Mouse (Mus musculus) heart, embryonic 14.5 days (tissue): ENCODE results near the gene Ttc21a. TPM values are rescaled to one million over a fixed set of nuclear protein-coding genes. Genes with fewer than 3 reads are reported as not detected.

Experiments used
- ATAC-seq: fragments of 200-750 bp; cut with Nextera tagmentation; 2 replicates; pipeline ENCODE4 v1.8.0; 2017; ENCODE audit warnings: low read depth, moderate TSS enrichment; ENCODE audit not compliant: insufficient number of reproducible peaks, insufficient read depth, low FRiP score
- H3K27ac ChIP-seq, 2 experiments: fragments of 200-500 bp in 1 of 2; fragments of 300-500 bp in 1 of 2; sonication (generic) in 1 of 2; replicated peaks in 1 of 2; 2 replicates each; pipeline ENCODE4 v1.5.1; 2012 to 2014; ENCODE audit warnings: low read depth in 2 of 2, low read length in 2 of 2, control low read depth in 1 of 2, mild to moderate bottlenecking in 1 of 2, mixed read lengths in 1 of 2; ENCODE audit not compliant: control insufficient read depth in 1 of 2, insufficient read depth in 1 of 2
- H3K27me3 ChIP-seq: fragments of 300-500 bp; sonication (generic); 2 replicates; pipeline ENCODE4 v1.6.1; 2014; ENCODE audit warnings: mild to moderate bottlenecking, low read length, control low read depth; ENCODE audit not compliant: control insufficient read depth, insufficient read depth
- H3K36me3 ChIP-seq: fragments of 300-500 bp; sonication (generic); 2 replicates; pipeline ENCODE4 v1.6.1; 2014; ENCODE audit warnings: mild to moderate bottlenecking, control low read depth, low read length, mixed read lengths; ENCODE audit not compliant: control insufficient read depth, insufficient read depth
- H3K4me1 ChIP-seq, 2 experiments: fragments of 200-500 bp in 1 of 2; fragments of 300-500 bp in 1 of 2; sonication (generic) in 1 of 2; 2 replicates each; pipeline ENCODE4 v1.6.1; 2012 to 2014; ENCODE audit warnings: low read length in 2 of 2, control low read depth in 1 of 2, mixed read lengths in 1 of 2; ENCODE audit not compliant: control insufficient read depth in 2 of 2, insufficient read depth in 2 of 2
- H3K4me2 ChIP-seq: fragments of 300-500 bp; sonication (generic); 2 replicates; pipeline ENCODE4 v1.6.1; 2014; ENCODE audit warnings: mild to moderate bottlenecking, low read length
- H3K4me3 ChIP-seq, 2 experiments: fragments of 200-500 bp in 1 of 2; fragments of 300-500 bp in 1 of 2; sonication (generic) in 1 of 2; 2 replicates each; pipeline ENCODE4 v1.5.1; 2012 to 2014; ENCODE audit warnings: low read length in 2 of 2, mild to moderate bottlenecking in 2 of 2, control low read depth in 1 of 2, low read depth in 1 of 2, moderate library complexity in 1 of 2; ENCODE audit not compliant: control insufficient read depth in 1 of 2, insufficient read depth in 1 of 2
- H3K9ac ChIP-seq: fragments of 300-500 bp; sonication (generic); 2 replicates; pipeline ENCODE4 v1.6.1; 2014; ENCODE audit warnings: mild to moderate bottlenecking, low read length
- H3K9me3 ChIP-seq: fragments of 300-500 bp; sonication (generic); 2 replicates; pipeline ENCODE4 v1.6.1; 2016; ENCODE audit warnings: low read length, control low read depth; ENCODE audit not compliant: control insufficient read depth
- WGBS: fragments of 180-500 bp; shearing (Covaris S2); extraction: QIAGEN DNeasy Blood & Tissue Kit; methylation state at CpG from one replicate; pipeline ENCODE4 v1.1.7; 2014; 5-methylcytosine and 5-hydroxymethylcytosine counted together
- polyA plus RNA-seq: library from polyadenylated mRNA; unstranded; fragments of >200 nt; fragmentation: Nextera tagmentation; extraction: Ambion mirVana; gene quantifications from 2 replicates; pipeline ENCODE4 v1.2.1, GENCODE M21; 2014

The Ttc21a gene
- polyA plus RNA-seq, 1 experiment from 2014 or later: 0.49 TPM

GRCm38 (mm10) chr9:119962987-119963667, 25.7 kb downstream of the Ttc21a start:
- Histone ChIP-seq H3K4me3 (peak overlapping the region; percentile 15 to 30), H3K4me1 (peaks cover 10 to 19% of the 10 kb centered on the region in 2 experiments; a peak in 3 of 4 replicates), H3K4me2 (peak overlapping the region; percentile 55), H3K9ac (peak overlapping the region; percentile 63), H3K9me3 (no peaks in the 10 kb centered on the region), H3K27me3 (no peaks in the 10 kb centered on the region), H3K27ac (peak overlapping the region; percentile 26 to 76; a peak in 2 of 4 replicates), H3K36me3 (no peaks in the 10 kb centered on the region)
- peak; percentile 61; the same call in 1 of the 2 replicates for ATAC-seq
- 5% methylated on average over 21 of the region's 21 CpGs for whole genome bisulfite sequencing

GRCm38 (mm10) chr9:119964206-119964605, 26.8 kb downstream of the Ttc21a start:
- WGBS: 42% methylated on average over 3 of the region's 3 CpGs
- Histone ChIP-seq H3K4me2 (peak overlapping the region; percentile 27; the same call in 1 of the 2 replicates), H3K27ac (peak overlapping the region; percentile 62 to 76), H3K36me3 (no peaks in the 10 kb centered on the region), H3K4me3 (0 out of 4 replicates have a peak overlapping the region, but pooled peaks of 1 of the 2 experiments have one; percentile 6), H3K9me3 (no peaks in the 10 kb centered on the region), H3K4me1 (peaks cover 10 to 24% of the 10 kb centered on the region in 2 experiments; a peak in 3 of 4 replicates), H3K9ac (no peak overlapping the region), H3K27me3 (no peaks in the 10 kb centered on the region)
- ATAC-seq: 0 out of 2 replicates have a peak, but pooled peaks have one; percentile 25

GRCm38 (mm10) chr9:119965186-119965585, 27.8 kb downstream of the Ttc21a start:
- H3K27me3 ChIP-seq: no peaks in the 10 kb centered on the region
- H3K36me3 ChIP-seq: no peaks in the 10 kb centered on the region
- H3K4me3 ChIP-seq: no peak overlapping the region
- H3K9me3 ChIP-seq: no peaks in the 10 kb centered on the region
- H3K4me2 ChIP-seq: no peak overlapping the region
- no peak overlapping the region for H3K9ac ChIP-seq
- WGBS: 70% methylated on average over 3 of the region's 3 CpGs
- no peak overlapping the region for H3K27ac ChIP-seq
- H3K4me1 ChIP-seq: peaks cover 14 to 33% of the 10 kb centered on the region in 2 experiments
- no peak for ATAC-seq

DNA sequence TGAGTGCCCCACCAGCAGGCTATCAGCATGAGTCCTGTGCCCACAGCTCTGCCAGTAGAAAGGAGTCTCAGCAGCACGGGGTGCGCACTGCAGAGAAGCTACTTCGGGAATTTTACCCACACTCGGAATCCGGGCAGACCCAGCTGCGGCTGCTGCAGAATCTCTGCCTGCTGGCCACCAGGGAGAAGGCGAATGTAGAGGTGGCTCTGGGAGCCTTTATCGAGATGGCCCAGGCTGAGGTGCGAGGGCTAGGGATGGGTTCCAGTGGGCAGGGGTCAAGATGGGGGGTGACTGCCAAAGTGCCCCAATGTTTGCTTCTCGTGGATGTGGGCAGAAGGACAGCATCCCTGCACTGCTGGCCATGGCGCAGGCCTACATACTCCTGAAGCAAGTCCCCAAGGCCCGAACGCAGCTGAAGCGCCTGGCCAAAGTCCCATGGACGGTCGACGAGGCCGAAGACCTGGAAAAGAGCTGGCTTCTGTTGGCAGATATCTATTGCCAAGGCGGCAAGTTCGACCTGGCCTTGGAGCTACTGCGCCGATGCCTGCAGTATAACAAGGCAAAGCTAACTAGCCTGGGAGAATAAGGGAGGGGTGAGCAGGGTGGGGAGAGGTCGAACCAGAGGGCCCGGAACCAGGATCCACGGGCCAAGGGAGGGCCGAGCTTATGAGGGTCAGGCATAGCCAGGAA, 29.0 kb downstream of the Ttc21a start:
- no peak for ATAC-seq
- H3K4me2 ChIP-seq: no peak overlapping the region
- H3K4me1 ChIP-seq: peaks cover 23 to 45% of the 10 kb centered on the region in 2 experiments
- WGBS: 86% methylated on average over 26 of the region's 26 CpGs
- H3K9me3 ChIP-seq: no peaks in the 10 kb centered on the region
- no peaks in the 10 kb centered on the region for H3K27me3 ChIP-seq
- no peak overlapping the region for H3K9ac ChIP-seq
- no peak overlapping the region for H3K4me3 ChIP-seq
- no peak overlapping the region for H3K27ac ChIP-seq
- H3K36me3 ChIP-seq: peaks cover 4% of the 10 kb centered on the region

DNA sequence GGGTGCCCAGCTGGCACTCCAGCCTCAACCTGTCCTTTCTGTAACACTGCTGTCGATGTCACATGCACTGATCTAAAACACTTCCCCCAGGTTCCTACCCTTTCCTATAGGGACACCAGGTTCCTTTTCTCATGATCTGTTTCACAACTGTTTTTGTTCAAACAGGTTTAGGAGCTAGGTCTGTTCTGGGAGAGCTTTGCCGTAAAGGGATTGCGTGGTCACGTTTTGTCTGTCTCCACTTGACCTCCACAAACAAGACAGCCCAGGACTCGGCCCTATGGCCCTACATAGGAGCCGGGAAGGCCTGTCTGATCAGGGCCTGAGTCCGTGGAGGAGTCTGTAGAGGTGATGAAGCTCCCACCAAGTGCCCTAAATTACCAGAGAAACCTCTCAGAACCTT, 32.4 kb downstream of the Ttc21a start:
- 79% methylated on average over 7 of the region's 7 CpGs for WGBS
- Histone ChIP-seq H3K36me3 (peaks cover 34% of the 10 kb centered on the region), H3K9ac (no peak overlapping the region), H3K4me2 (no peak overlapping the region), H3K27me3 (no peaks in the 10 kb centered on the region), H3K27ac (peak overlapping the region in 1 of 2 experiments; percentile 47; a peak in 1 of 4 replicates), H3K4me3 (no peak overlapping the region), H3K9me3 (no peaks in the 10 kb centered on the region), H3K4me1 (peaks cover 13 to 27% of the 10 kb centered on the region in 2 experiments)
- ATAC-seq: no peak

DNA sequence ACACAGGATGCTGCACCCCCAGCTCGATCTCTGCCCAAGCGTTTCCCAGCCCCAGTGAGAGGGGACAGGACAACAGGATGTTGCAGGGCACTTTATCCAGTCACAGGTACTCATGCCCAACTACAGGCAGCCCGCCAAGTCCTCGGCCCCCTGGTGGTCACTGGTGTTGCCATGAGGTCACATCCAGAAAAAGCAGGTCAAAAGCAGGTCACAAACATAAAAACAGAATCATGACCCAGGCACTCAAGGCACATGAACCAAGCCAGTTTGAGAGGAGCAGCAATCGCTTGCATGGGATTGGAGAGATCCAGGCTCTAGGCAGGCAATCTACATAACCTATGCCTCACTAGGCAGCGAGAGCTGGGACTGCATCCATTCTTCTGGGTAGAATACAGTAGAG, 32.8 kb downstream of the Ttc21a start:
- Histone ChIP-seq H3K4me3 (no peak overlapping the region), H3K27ac (peak overlapping the region; percentile 4 to 49; a peak in 1 of 4 replicates), H3K4me1 (peaks cover 13 to 27% of the 10 kb centered on the region in 2 experiments), H3K9ac (peak overlapping the region; percentile 17; the same call in 1 of the 2 replicates), H3K36me3 (peaks cover 37% of the 10 kb centered on the region), H3K27me3 (no peaks in the 10 kb centered on the region), H3K4me2 (no peak overlapping the region), H3K9me3 (no peaks in the 10 kb centered on the region)
- ATAC-seq: no peak
- 33% methylated on average over 6 of the region's 6 CpGs for WGBS

DNA sequence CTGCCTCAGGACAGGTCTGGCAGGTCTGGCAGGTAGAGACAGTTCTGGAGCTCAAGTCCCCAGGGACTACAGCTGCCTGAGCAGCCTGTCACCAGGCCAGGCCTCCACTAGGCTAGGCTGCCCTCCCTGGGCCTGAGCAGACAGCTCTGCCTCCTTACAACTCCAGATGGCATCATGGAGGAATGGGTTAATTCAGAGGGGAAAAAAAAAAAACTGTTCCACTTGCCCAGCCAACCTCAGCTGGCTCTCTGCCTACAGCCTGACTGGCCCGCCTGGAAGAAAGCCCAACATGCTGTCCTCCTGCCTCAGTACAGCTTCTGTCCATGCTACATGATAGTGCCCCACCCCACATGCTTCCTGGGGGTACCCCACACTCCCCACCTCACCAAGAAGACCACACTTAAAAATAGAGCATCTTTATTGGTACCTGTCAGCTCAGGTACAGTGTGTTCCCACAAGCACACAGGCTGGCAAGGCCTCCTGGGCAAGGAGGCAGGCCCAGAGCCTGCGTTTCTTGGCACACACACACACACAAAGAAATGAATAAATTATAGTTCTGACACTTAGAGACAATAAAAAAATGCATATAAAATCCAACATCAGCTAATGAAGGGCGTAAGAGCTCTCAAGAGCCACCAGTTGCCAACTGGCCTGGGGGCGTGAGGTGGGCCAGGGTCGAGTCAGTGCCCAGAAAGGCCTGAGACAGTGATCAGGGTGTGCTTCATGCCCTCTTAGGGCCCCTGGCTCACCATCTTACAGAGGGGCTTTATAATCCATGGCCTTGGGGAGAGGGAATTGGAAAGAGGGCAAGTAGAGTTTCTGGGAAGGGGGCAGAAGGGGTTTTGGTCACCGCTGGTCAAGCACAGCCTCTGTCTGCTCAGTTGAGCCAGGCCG, 33.6 kb downstream of the Ttc21a start:
- Histone ChIP-seq H3K27ac (peak overlapping the region; percentile 4 to 49; a peak in 2 of 4 replicates), H3K4me3 (no peak overlapping the region), H3K27me3 (no peaks in the 10 kb centered on the region), H3K4me2 (no peak overlapping the region), H3K9me3 (no peaks in the 10 kb centered on the region), H3K9ac (peak overlapping the region; percentile 17; the same call in 1 of the 2 replicates), H3K4me1 (peaks cover 13 to 27% of the 10 kb centered on the region in 2 experiments), H3K36me3 (peaks cover 41% of the 10 kb centered on the region)
- 82% methylated on average over 7 of the region's 7 CpGs for WGBS
- no peak for ATAC-seq
